Mouse (Mus musculus) MEL (cell line): Measurements from ENCODE around the gene Zfp281.

Source experiments
- CTCF ChIP-seq, 3 experiments: IDR thresholded peaks in 2 of 3; conservative IDR thresholded peaks in 1 of 3; 2 replicates each; pipeline ENCODE4 v1.5.1; 2011 to 2012; ENCODE audit warnings: low read length in 3 of 3, low read depth in 2 of 3, mild to moderate bottlenecking in 2 of 3, improper control_type of control experiment in 1 of 3, inconsistent platforms in 1 of 3, mixed read lengths in 1 of 3, moderate library complexity in 1 of 3; ENCODE audit not compliant: control insufficient read depth in 1 of 3, insufficient read depth in 1 of 3, poor library complexity in 1 of 3, severe bottlenecking in 1 of 3
- HCFC1 ChIP-seq: IDR thresholded peaks from 2 replicates; pipeline ENCODE4 v1.6.1; 2012; ENCODE audit warnings: low read depth, mild to moderate bottlenecking, inconsistent platforms, low read length, improper control_type of control experiment, moderate library complexity
- POLR2A ChIP-seq, 2 experiments: IDR thresholded peaks; 2 replicates each; pipeline ENCODE4 v1.6.1; 2011 to 2012; ENCODE audit warnings: low read length in 2 of 2, mild to moderate bottlenecking in 2 of 2, control low read depth in 1 of 2, improper control_type of control experiment in 1 of 2, low read depth in 1 of 2, moderate library complexity in 1 of 2; ENCODE audit not compliant: control insufficient read depth in 1 of 2, insufficient read depth in 1 of 2, poor library complexity in 1 of 2
- TAL1 ChIP-seq: IDR thresholded peaks from 2 replicates; pipeline ENCODE4 v1.6.1; 2012; ENCODE audit warnings: mild to moderate bottlenecking, inconsistent platforms, low read length, moderate library complexity, mixed read lengths
- TBP ChIP-seq: IDR thresholded peaks from 2 replicates; pipeline ENCODE4 v1.8.0; 2011; ENCODE audit warnings: low read depth, low read length, improper control_type of control experiment

- TF ChIP-seq POLR2A (IDR thresholded peaks at IDR 0.05; ENCODE audit: control insufficient read depth in 1 of 2, insufficient read depth in 1 of 2, low read depth in 1 of 2, low read length in 2 of 2, poor library complexity in 1 of 2) (no peak), TBP (no peak), TAL1 (no peak), HCFC1 (no peak), CTCF (IDR thresholded peaks at IDR 0.05 in 2 of 3, conservative IDR thresholded peaks at IDR 0.05 in 1 of 3; ENCODE audit: control insufficient read depth in 1 of 3, insufficient read depth in 1 of 3, low read depth in 2 of 3, low read length in 3 of 3, poor library complexity in 1 of 3, severe bottlenecking in 1 of 3) (no peak)
Observed at GRCm38 (mm10) chr1:136666513-136666912, 41.8 kb downstream of the Zfp281 start.
